Mouse (Mus musculus) C2C12 (cell line): ENCODE data around the gene Stk11ip. TPM values are rescaled to one million over a fixed set of nuclear protein-coding genes. Genes with fewer than 3 reads are reported as not detected.

Experiments
- H3K27me3 ChIP-seq: one replicate; pipeline ENCODE4 v1.6.1; 2011; ENCODE audit not compliant: control insufficient read depth, insufficient read depth, insufficient read length
- H3K36me3 ChIP-seq: one replicate; pipeline ENCODE4 v1.6.1; 2011; ENCODE audit not compliant: control insufficient read depth, insufficient read depth
- H3K4me3 ChIP-seq: one replicate; pipeline ENCODE4 v1.5.1; 2011; ENCODE audit warnings: mild to moderate bottlenecking, control low read depth; ENCODE audit not compliant: poor library complexity, insufficient read depth, severe bottlenecking
- H3K79me2 ChIP-seq: one replicate; pipeline ENCODE4 v1.6.1; 2011; ENCODE audit not compliant: control insufficient read depth, insufficient read depth
- H3K79me3 ChIP-seq: one replicate; pipeline ENCODE4 v1.6.1; 2011; ENCODE audit warnings: low read depth, control low read depth
- H3ac ChIP-seq: one replicate; pipeline ENCODE3; 2011; ENCODE audit warnings: low read depth; ENCODE audit not compliant: control insufficient read depth, insufficient read length
- CEBPB ChIP-seq: IDR thresholded peaks from one replicate; pipeline ENCODE4 v1.6.1; 2011; ENCODE audit warnings: low read depth, mild to moderate bottlenecking, control low read depth, moderate library complexity
- CTCF ChIP-seq: IDR thresholded peaks from one replicate; pipeline ENCODE4 v1.5.1; 2011; ENCODE audit not compliant: control insufficient read depth, insufficient read depth, insufficient read length
- FOSL1 ChIP-seq: IDR thresholded peaks from one replicate; pipeline ENCODE4 v1.8.0; 2011; ENCODE audit warnings: mild to moderate bottlenecking, low read length; ENCODE audit not compliant: poor library complexity, insufficient read depth, severe bottlenecking
- MAX ChIP-seq: IDR thresholded peaks from one replicate; pipeline ENCODE4 v1.6.1; 2011; ENCODE audit warnings: mild to moderate bottlenecking, control low read depth
- MYOD1 ChIP-seq: IDR thresholded peaks from one replicate; pipeline ENCODE4 v1.6.1; 2011; ENCODE audit warnings: low read depth; ENCODE audit not compliant: control insufficient read depth, insufficient read length
- MYOG ChIP-seq: IDR thresholded peaks from one replicate; pipeline ENCODE4 v1.6.1; 2011; ENCODE audit not compliant: control insufficient read depth, insufficient read length; ENCODE audit errors: extremely low read depth
- USF1 ChIP-seq: IDR thresholded peaks from one replicate; pipeline ENCODE4 v1.6.1; 2011; ENCODE audit warnings: low read depth, mild to moderate bottlenecking, control low read depth, moderate library complexity
- polyA plus RNA-seq: library from polyadenylated mRNA; unstranded; fragments of >200 nt; fragmentation: generic; extraction: Trizol; gene quantifications from one replicate; pipeline ENCODE4 v1.2.1, GENCODE M21; 2012; ENCODE audit warnings: missing spikeins

The Stk11ip gene
- polyA plus RNA-seq, 1 experiment: 7.4 TPM

GRCm38 (mm10) chr1:75574476-75575310, 53.4 kb downstream of the Stk11ip start:
- H3K4me3 ChIP-seq: no peak overlapping the region
- H3ac ChIP-seq: no peak overlapping the region
- H3K79me2 ChIP-seq: no peaks in the 10 kb centered on the region
- H3K79me3 ChIP-seq: no peaks in the 10 kb centered on the region
- H3K36me3 ChIP-seq: no peaks in the 10 kb centered on the region
- TF ChIP-seq FOSL1 (no peak), USF1 (no peak), CEBPB (no peak), MYOD1 (no peak), CTCF (no peak), MYOG (no peak), MAX (no peak)
- peaks cover 39% of the 10 kb centered on the region for H3K27me3 ChIP-seq

- no peak overlapping the region for H3ac ChIP-seq
- H3K27me3 ChIP-seq: peaks cover 25% of the 10 kb centered on the region
- H3K79me2 ChIP-seq: no peaks in the 10 kb centered on the region
- no peaks in the 10 kb centered on the region for H3K36me3 ChIP-seq
- H3K79me3 ChIP-seq: no peaks in the 10 kb centered on the region
- H3K4me3 ChIP-seq: no peak overlapping the region
- TF ChIP-seq MYOD1: no peak
Measured at GRCm38 (mm10) chr1:75581936-75582624, 60.8 kb downstream of the Stk11ip start.

- TF ChIP-seq MAX (no peak), MYOG (no peak), CTCF (no peak), CEBPB (no peak), FOSL1 (no peak)
- Histone ChIP-seq H3K79me3 (no peaks in the 10 kb centered on the region), H3K79me2 (no peaks in the 10 kb centered on the region), H3K27me3 (peaks cover 25% of the 10 kb centered on the region), H3K36me3 (no peaks in the 10 kb centered on the region), H3ac (no peak overlapping the region), H3K4me3 (no peak overlapping the region)
Measured at GRCm38 (mm10) chr1:75582625-75582956, 61.3 kb downstream of the Stk11ip start.

GRCm38 (mm10) chr1:75583034-75583433, 61.7 kb downstream of the Stk11ip start:
- H3K4me3 ChIP-seq: no peak overlapping the region
- H3K27me3 ChIP-seq: peaks cover 25% of the 10 kb centered on the region
- no peaks in the 10 kb centered on the region for H3K79me3 ChIP-seq
- H3ac ChIP-seq: no peak overlapping the region
- no peaks in the 10 kb centered on the region for H3K79me2 ChIP-seq
- H3K36me3 ChIP-seq: no peaks in the 10 kb centered on the region
- TF ChIP-seq CEBPB (no peak), MYOD1 (no peak), USF1 (no peak), MYOG (no peak), MAX (no peak), CTCF (no peak), FOSL1 (no peak)

- H3K27me3 ChIP-seq: peaks cover 17% of the 10 kb centered on the region
- TF ChIP-seq CEBPB (no peak), MYOD1 (no peak), MYOG (no peak), CTCF (no peak), USF1 (no peak)
Measured at GRCm38 (mm10) chr1:75586791-75587190, 65.5 kb downstream of the Stk11ip start.

More at GRCm38 (mm10) chr1:75586791-75587190, 65.5 kb downstream of the Stk11ip start:
- Histone ChIP-seq H3K79me3 (no peaks in the 10 kb centered on the region), H3ac (no peak overlapping the region), H3K79me2 (no peaks in the 10 kb centered on the region), H3K4me3 (no peak overlapping the region), H3K36me3 (no peaks in the 10 kb centered on the region)

Other genes with a start within 250 kb of the Stk11ip start
- gene Resp18, start 243.1 kb upstream of the Stk11ip start, polyA plus RNA-seq: not detected
- gene Dnpep, start 203.5 kb upstream of the Stk11ip start, polyA plus RNA-seq: 134 TPM
- gene Des, start 161.2 kb upstream of the Stk11ip start, polyA plus RNA-seq: 657 TPM
- gene Speg, start 146.2 kb upstream of the Stk11ip start, polyA plus RNA-seq: 29.4 TPM
- gene Gmppa, start 85.6 kb upstream of the Stk11ip start, polyA plus RNA-seq: 78.8 TPM
- gene Asic4, start 71.1 kb upstream of the Stk11ip start, polyA plus RNA-seq: 0.05 TPM
- 49.3 TPM for gene Chpf, start 42.2 kb upstream of the Stk11ip start, polyA plus RNA-seq
- gene Tmem198, start 42.0 kb upstream of the Stk11ip start, polyA plus RNA-seq: 0.70 TPM
- 31.6 TPM for gene Obsl1, start 15.1 kb upstream of the Stk11ip start, polyA plus RNA-seq
- 0.64 TPM for gene Inha, start 14.5 kb upstream of the Stk11ip start, polyA plus RNA-seq
- 3.1 TPM for gene Slc4a3, start 24.7 kb downstream of the Stk11ip start, polyA plus RNA-seq